Mouse (Mus musculus) liver, embryonic 14.5 days (tissue): ENCODE measurements around the gene Slc12a5. TPM values are rescaled to one million over a fixed set of nuclear protein-coding genes. Genes with fewer than 3 reads are reported as not detected.

Source experiments
- ATAC-seq: fragments of 200-750 bp; cut with Nextera tagmentation; 2 replicates; pipeline ENCODE4 v1.8.0; 2017; ENCODE audit warnings: moderate number of reproducible peaks, mild to moderate bottlenecking, moderate library complexity; ENCODE audit not compliant: insufficient read depth
- DNase-seq, 3 experiments: peaks; one replicate each; pipeline ENCODE4 v3.0.0-alpha.2; 2012 to 2013; ENCODE audit warnings: low read depth in 3 of 3, low spot score in 3 of 3
- H3K27ac ChIP-seq: fragments of 300-500 bp; sonication (generic); 2 replicates; pipeline ENCODE4 v1.5.1; 2014; ENCODE audit warnings: moderate library complexity, mild to moderate bottlenecking, control low read depth, inconsistent platforms
- H3K27me3 ChIP-seq: fragments of 300-500 bp; sonication (generic); 2 replicates; pipeline ENCODE4 v1.6.1; 2014; ENCODE audit warnings: mild to moderate bottlenecking, low read length, moderate library complexity; ENCODE audit not compliant: control insufficient read depth, insufficient read depth
- H3K36me3 ChIP-seq: fragments of 300-500 bp; sonication (generic); replicated peaks from 2 replicates; pipeline ENCODE4 v1.6.1; 2014; ENCODE audit warnings: low read depth; ENCODE audit not compliant: control insufficient read depth, insufficient read depth
- H3K4me1 ChIP-seq, 2 experiments: fragments of 200-500 bp in 1 of 2; fragments of 300-500 bp in 1 of 2; sonication (generic) in 1 of 2; replicated peaks; 2 replicates each; pipeline ENCODE4 v1.6.1; 2012 to 2014; ENCODE audit warnings: antibody characterized with exemption in 1 of 2, inconsistent platforms in 1 of 2, low read length in 1 of 2; ENCODE audit not compliant: control insufficient read depth in 2 of 2, insufficient read depth in 2 of 2
- H3K4me2 ChIP-seq: fragments of 300-500 bp; sonication (generic); 2 replicates; pipeline ENCODE4 v1.6.1; 2014; ENCODE audit warnings: low read depth, mild to moderate bottlenecking, control low read depth, moderate library complexity
- H3K4me3 ChIP-seq, 2 experiments: fragments of 200-500 bp in 1 of 2; fragments of 300-500 bp in 1 of 2; sonication (generic) in 1 of 2; 2 replicates each; pipeline ENCODE4 v1.5.1; 2012 to 2014; ENCODE audit warnings: low read depth in 2 of 2, low read length in 2 of 2, mild to moderate bottlenecking in 2 of 2, control low read depth in 1 of 2, inconsistent platforms in 1 of 2, moderate library complexity in 1 of 2; ENCODE audit not compliant: insufficient read depth in 1 of 2
- H3K9ac ChIP-seq: fragments of 300-500 bp; sonication (generic); replicated peaks from 2 replicates; pipeline ENCODE4 v1.6.1; 2014; ENCODE audit warnings: mild to moderate bottlenecking, control low read depth, moderate library complexity
- H3K9me3 ChIP-seq: fragments of 300-500 bp; sonication (generic); 2 replicates; pipeline ENCODE4 v1.6.1; 2016; ENCODE audit warnings: low read length, mixed read lengths; ENCODE audit not compliant: control insufficient read depth
- CTCF ChIP-seq: IDR thresholded peaks from 2 replicates; pipeline ENCODE4 v1.5.1; 2016; ENCODE audit warnings: antibody characterized with exemption, low read depth, control low read depth
- EP300 ChIP-seq: IDR thresholded peaks from 2 replicates; pipeline ENCODE4 v1.6.1; 2016; ENCODE audit warnings: antibody characterized with exemption, low read depth
- WGBS: fragments of 180-500 bp; shearing (Covaris S2); extraction: QIAGEN DNeasy Blood & Tissue Kit; methylation state at CpG from one replicate; pipeline ENCODE4 v1.1.7; 2014; ENCODE audit not compliant: insufficient replicate concordance; 5-methylcytosine and 5-hydroxymethylcytosine counted together
- polyA plus RNA-seq, 2 experiments: library from polyadenylated mRNA; depleted of rRNA in 1 of 2; stranded (reverse) in 1 of 2; unstranded in 1 of 2; fragments of >200 nt; fragmentation: Nextera tagmentation in 1 of 2; extraction: Ambion mirVana in 1 of 2; gene quantifications; 2 replicates each; pipeline versions ENCODE4 v1.2.1 to v1.2.3; 2012 to 2014

Slc12a5 gene
- polyA plus RNA-seq (2012; rRNA removed) (0.42 and 0.60 TPM in 2 replicates), polyA plus RNA-seq (2014; fragmentation: Nextera tagmentation; extraction: Ambion mirVana) (0.10 and 0.24 TPM in 2 replicates)

- no peak within 1 kb of the TSS for H3K9ac ChIP-seq
- ATAC-seq (peak; percentile 68; the same call in 1 of the 2 replicates), DNase-seq (no peak)
- WGBS: 1% methylated on average over 45 of the region's 54 CpGs
- H3K27ac ChIP-seq: no peak within 1 kb of the TSS
- no peaks in the 10 kb centered on the region for H3K36me3 ChIP-seq
- TF ChIP-seq EP300: no peak
- no peaks in the 10 kb centered on the region for H3K9me3 ChIP-seq
- peaks cover 0 to 3% of the 10 kb centered on the region in 2 experiments; a peak in 2 of 4 replicates for H3K4me1 ChIP-seq
- peak within 1 kb of the TSS; percentile 54 for H3K4me2 ChIP-seq
- H3K4me3 ChIP-seq: peak within 1 kb of the TSS; percentile 50 to 61
- no peaks in the 10 kb centered on the region; the same call in none of the 2 replicates for H3K27me3 ChIP-seq
Measured at GRCm38 (mm10) chr2:164960716-164961441, at the start of gene Slc12a5. Gene Slc12a5, plus strand, starts transcription at chr2:164960802.

GRCm38 (mm10) chr2:164911086-164912048 is 49.2 kb upstream of the Slc12a5 start, which contains the start of gene Zfp335:
Gene Zfp335, minus strand, starts transcription at chr2:164911757.
- H3K4me2 ChIP-seq: peak within 1 kb of the TSS; percentile 78
- peak within 1 kb of the TSS; percentile 88 for H3K9ac ChIP-seq
- ATAC-seq (peak; percentile 85), DNase-seq (peak; percentile 81 to 83 (median 82))
- no peaks in the 10 kb centered on the region; the same call in 1 of the 2 replicates for H3K9me3 ChIP-seq
- WGBS: under 1% methylated on average over 90 of the region's 91 CpGs
- peak within 1 kb of the TSS; percentile 80 to 85 for H3K4me3 ChIP-seq
- H3K27ac ChIP-seq: peak within 1 kb of the TSS; percentile 71
- H3K36me3 ChIP-seq: peaks cover 21% of the 10 kb centered on the region
- peaks cover 0 to 22% of the 10 kb centered on the region in 2 experiments; a peak in 3 of 4 replicates for H3K4me1 ChIP-seq
- peak; percentile 19; the same call in 1 of the 2 replicates for TF ChIP-seq EP300
- TF ChIP-seq CTCF: peak; percentile 51
- H3K27me3 ChIP-seq: no peaks in the 10 kb centered on the region

GRCm38 (mm10) chr2:164912151-164912550 is 48.5 kb upstream of the Slc12a5 start:
- peak overlapping the region; percentile 78 for H3K4me2 ChIP-seq
- DNase-seq: peak in 2 of 3 experiments; percentile 17 to 46
- H3K36me3 ChIP-seq: peaks cover 13% of the 10 kb centered on the region

GRCm38 (mm10) chr2:164912749-164913427 is 47.7 kb upstream of the Slc12a5 start:
- no peaks in the 10 kb centered on the region for H3K27me3 ChIP-seq

More at GRCm38 (mm10) chr2:164912151-164912550, 48.5 kb upstream of the Slc12a5 start:
- peak; percentile 30 for ATAC-seq
- no peaks in the 10 kb centered on the region for H3K27me3 ChIP-seq
- peak overlapping the region; percentile 80 to 85 for H3K4me3 ChIP-seq
- peak overlapping the region; percentile 70 for H3K27ac ChIP-seq
- peaks cover 0 to 22% of the 10 kb centered on the region in 2 experiments; a peak in 3 of 4 replicates for H3K4me1 ChIP-seq
- no peaks in the 10 kb centered on the region for H3K9me3 ChIP-seq
- WGBS: 3% methylated on average over 12 of the region's 12 CpGs
- H3K9ac ChIP-seq: peak overlapping the region; percentile 88
- no peak for TF ChIP-seq EP300
- no peak for TF ChIP-seq CTCF

More at GRCm38 (mm10) chr2:164912749-164913427, 47.7 kb upstream of the Slc12a5 start:
- Histone ChIP-seq H3K4me1 (peaks cover 0 to 22% of the 10 kb centered on the region in 2 experiments; a peak in 3 of 4 replicates), H3K36me3 (peaks cover 6% of the 10 kb centered on the region), H3K4me2 (peak overlapping the region; percentile 78), H3K9ac (peak overlapping the region; percentile 88; the same call in 1 of the 2 replicates), H3K27ac (no peak overlapping the region; the same call in 1 of the 2 replicates), H3K9me3 (no peaks in the 10 kb centered on the region), H3K4me3 (no peak overlapping the region)
- no peak for ATAC-seq
- 64% methylated on average over 8 of the region's 9 CpGs for WGBS
- TF ChIP-seq CTCF (no peak), EP300 (no peak)
- no peak for DNase-seq
